Mouse (Mus musculus): ENCODE results near the gene Dcx. TPM values are rescaled to one million over a fixed set of nuclear protein-coding genes. Genes with fewer than 3 reads are reported as not detected.

Gene Dcx
- polyA plus RNA-seq (2014; fragmentation: Nextera tagmentation; extraction: Ambion mirVana): 1.2 and 1.3 TPM in 2 replicates

DNA sequence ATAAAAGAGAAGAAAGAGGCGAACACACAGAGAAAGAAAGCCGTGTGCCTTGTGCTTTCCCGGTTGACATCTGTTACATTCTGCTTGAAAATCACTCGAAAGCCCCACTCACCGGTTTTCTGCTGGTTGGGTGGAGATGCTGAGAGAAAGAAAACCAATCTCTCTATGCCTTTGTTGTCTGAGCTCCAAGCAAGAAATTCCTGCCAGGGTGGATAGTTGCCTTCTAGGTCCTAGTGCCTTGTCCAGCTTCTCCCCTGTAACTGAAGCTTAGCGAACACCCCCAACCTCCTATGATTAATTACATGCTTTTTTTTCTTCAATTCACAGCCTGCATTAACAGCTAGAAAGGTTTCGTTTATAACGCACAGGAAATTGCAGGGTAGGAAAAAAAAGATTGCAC, at the start of gene Dcx:
Gene Dcx, minus strand, starts transcription at position 354 of the 400 bp plus-strand sequence.
- H3K9ac ChIP-seq (ENCODE audit: low read depth, low read length): no peak within 1 kb of the TSS
- no peaks in the 10 kb centered on the region for H3K4me1 ChIP-seq (ENCODE audit: control insufficient read depth, insufficient read depth, low read length)
- H3K36me3 ChIP-seq (ENCODE audit: control insufficient read depth, insufficient read depth, low read length): no peaks in the 10 kb centered on the region
- ATAC-seq (replicated peaks; ENCODE audit: insufficient number of reproducible peaks, low FRiP score, low TSS enrichment): no peak
- no peaks in the 10 kb centered on the region for H3K9me3 ChIP-seq (replicated peaks; ENCODE audit: control insufficient read depth, low read length)
- H3K4me2 ChIP-seq: no peak within 1 kb of the TSS
- H3K4me3 ChIP-seq (ENCODE audit: low read depth, low read length): no peak within 1 kb of the TSS
- no peaks in the 10 kb centered on the region for H3K27me3 ChIP-seq (ENCODE audit: control insufficient read depth, insufficient read depth, low read length)
- WGBS (ENCODE audit: insufficient replicate concordance): 46% methylated on average over 8 of the region's 8 CpGs
- H3K27ac ChIP-seq (ENCODE audit: low read depth, low read length): no peak within 1 kb of the TSS

DNA sequence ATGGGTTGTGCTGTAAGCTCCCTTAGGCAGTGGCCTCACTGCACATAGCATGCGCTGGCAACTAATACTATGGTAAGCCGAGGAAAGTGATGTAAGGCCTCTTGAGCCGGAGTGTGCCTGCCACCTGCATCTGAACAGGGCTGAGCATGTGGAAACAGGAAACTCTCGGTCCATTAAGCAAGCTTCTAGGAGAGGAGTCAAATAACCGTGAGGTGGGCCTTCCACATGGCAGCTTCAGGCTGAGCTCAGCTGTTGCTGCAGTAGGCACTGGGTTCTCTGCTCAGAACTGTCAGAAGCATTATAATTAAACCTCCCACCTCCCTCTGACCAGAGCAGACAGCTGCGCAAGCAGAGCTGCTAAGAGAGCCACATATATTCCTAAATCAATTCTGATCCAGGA, 33.1 kb upstream of the Dcx start:
- H3K27ac ChIP-seq (ENCODE audit: low read depth, low read length): no peak overlapping the region
- no peak overlapping the region for H3K4me2 ChIP-seq
- no peak for ATAC-seq (replicated peaks; ENCODE audit: insufficient number of reproducible peaks, low FRiP score, low TSS enrichment)
- H3K9ac ChIP-seq (ENCODE audit: low read depth, low read length): no peak overlapping the region
- 60% methylated on average over 6 of the region's 6 CpGs for WGBS (ENCODE audit: insufficient replicate concordance)
- H3K4me1 ChIP-seq (ENCODE audit: control insufficient read depth, insufficient read depth, low read length): no peaks in the 10 kb centered on the region
- no peaks in the 10 kb centered on the region for H3K36me3 ChIP-seq (ENCODE audit: control insufficient read depth, insufficient read depth, low read length)
- H3K9me3 ChIP-seq (replicated peaks; ENCODE audit: control insufficient read depth, low read length): no peaks in the 10 kb centered on the region
- no peak overlapping the region for H3K4me3 ChIP-seq (ENCODE audit: low read depth, low read length)
- H3K27me3 ChIP-seq (ENCODE audit: control insufficient read depth, insufficient read depth, low read length): no peaks in the 10 kb centered on the region

- no peaks in the 10 kb centered on the region for H3K4me1 ChIP-seq (ENCODE audit: control insufficient read depth, insufficient read depth, low read length)
- no peaks in the 10 kb centered on the region for H3K36me3 ChIP-seq (ENCODE audit: control insufficient read depth, insufficient read depth, low read length)
- WGBS (ENCODE audit: insufficient replicate concordance): 77% methylated on average over 2 of the region's 2 CpGs
- H3K9ac ChIP-seq (ENCODE audit: low read depth, low read length): no peak overlapping the region
- ATAC-seq (replicated peaks; ENCODE audit: insufficient number of reproducible peaks, low FRiP score, low TSS enrichment): no peak
- no peak overlapping the region for H3K4me3 ChIP-seq (ENCODE audit: low read depth, low read length)
- no peaks in the 10 kb centered on the region for H3K9me3 ChIP-seq (replicated peaks; ENCODE audit: control insufficient read depth, low read length)
- H3K4me2 ChIP-seq: no peak overlapping the region
- H3K27me3 ChIP-seq (ENCODE audit: control insufficient read depth, insufficient read depth, low read length): no peaks in the 10 kb centered on the region
- no peak overlapping the region for H3K27ac ChIP-seq (ENCODE audit: low read depth, low read length)
Observed at GRCm38 (mm10) chrX:143933671-143934070, 560 bp upstream of the Dcx start.

- 40% methylated on average over 1 of the region's 1 CpGs for WGBS (ENCODE audit: insufficient replicate concordance)
- Histone ChIP-seq H3K27ac (ENCODE audit: low read depth, low read length) (no peak overlapping the region), H3K27me3 (ENCODE audit: control insufficient read depth, insufficient read depth, low read length) (no peaks in the 10 kb centered on the region), H3K4me2 (no peak overlapping the region), H3K36me3 (ENCODE audit: control insufficient read depth, insufficient read depth, low read length) (no peaks in the 10 kb centered on the region), H3K4me1 (ENCODE audit: control insufficient read depth, insufficient read depth, low read length) (no peaks in the 10 kb centered on the region), H3K4me3 (ENCODE audit: low read depth, low read length) (no peak overlapping the region), H3K9ac (ENCODE audit: low read depth, low read length) (no peak overlapping the region), H3K9me3 (replicated peaks; ENCODE audit: control insufficient read depth, low read length) (no peaks in the 10 kb centered on the region)
- no peak for ATAC-seq (replicated peaks; ENCODE audit: insufficient number of reproducible peaks, low FRiP score, low TSS enrichment)
Observed at GRCm38 (mm10) chrX:143932530-143932929, 581 bp downstream of the Dcx start.

- Histone ChIP-seq H3K36me3 (ENCODE audit: control insufficient read depth, insufficient read depth, low read length) (no peaks in the 10 kb centered on the region), H3K4me3 (ENCODE audit: low read depth, low read length) (no peak overlapping the region), H3K4me1 (ENCODE audit: control insufficient read depth, insufficient read depth, low read length) (no peaks in the 10 kb centered on the region), H3K9me3 (replicated peaks; ENCODE audit: control insufficient read depth, low read length) (no peaks in the 10 kb centered on the region), H3K4me2 (no peak overlapping the region), H3K9ac (ENCODE audit: low read depth, low read length) (no peak overlapping the region), H3K27ac (ENCODE audit: low read depth, low read length) (no peak overlapping the region), H3K27me3 (ENCODE audit: control insufficient read depth, insufficient read depth, low read length) (no peaks in the 10 kb centered on the region)
- WGBS (ENCODE audit: insufficient replicate concordance): 43% methylated on average over 6 of the region's 6 CpGs
- ATAC-seq (replicated peaks; ENCODE audit: insufficient number of reproducible peaks, low FRiP score, low TSS enrichment): no peak
Observed at GRCm38 (mm10) chrX:143931400-143932185, 1.5 kb downstream of the Dcx start.

DNA sequence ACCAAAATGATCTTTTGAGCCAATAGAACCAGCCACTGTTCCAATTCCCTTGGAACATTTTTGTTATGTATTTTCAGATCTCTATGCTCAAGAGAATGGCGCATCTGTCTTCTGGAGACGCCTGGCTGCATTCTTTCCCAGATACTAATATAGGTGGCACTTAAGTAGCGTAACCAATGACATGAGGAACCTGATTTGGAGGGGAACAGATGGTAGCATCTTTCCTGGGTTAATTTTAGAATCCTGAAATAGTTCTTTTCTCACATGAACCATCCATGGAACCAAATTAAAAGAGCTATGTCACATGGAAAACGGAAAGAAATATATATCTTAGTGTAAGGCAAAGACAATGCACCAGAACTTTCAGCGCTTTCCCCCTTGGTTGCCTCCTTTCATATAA, 11.0 kb downstream of the Dcx start:
- no peaks in the 10 kb centered on the region for H3K9me3 ChIP-seq (replicated peaks; ENCODE audit: control insufficient read depth, low read length)
- no peak overlapping the region for H3K27ac ChIP-seq (ENCODE audit: low read depth, low read length)
- H3K27me3 ChIP-seq (ENCODE audit: control insufficient read depth, insufficient read depth, low read length): no peaks in the 10 kb centered on the region
- no peak for ATAC-seq (replicated peaks; ENCODE audit: insufficient number of reproducible peaks, low FRiP score, low TSS enrichment)
- no peaks in the 10 kb centered on the region for H3K4me1 ChIP-seq (ENCODE audit: control insufficient read depth, insufficient read depth, low read length)
- H3K36me3 ChIP-seq (ENCODE audit: control insufficient read depth, insufficient read depth, low read length): no peaks in the 10 kb centered on the region
- no peak overlapping the region for H3K4me2 ChIP-seq
- H3K9ac ChIP-seq (ENCODE audit: low read depth, low read length): no peak overlapping the region
- H3K4me3 ChIP-seq (ENCODE audit: low read depth, low read length): no peak overlapping the region
- WGBS (ENCODE audit: insufficient replicate concordance): 86% methylated on average over 5 of the region's 5 CpGs

DNA sequence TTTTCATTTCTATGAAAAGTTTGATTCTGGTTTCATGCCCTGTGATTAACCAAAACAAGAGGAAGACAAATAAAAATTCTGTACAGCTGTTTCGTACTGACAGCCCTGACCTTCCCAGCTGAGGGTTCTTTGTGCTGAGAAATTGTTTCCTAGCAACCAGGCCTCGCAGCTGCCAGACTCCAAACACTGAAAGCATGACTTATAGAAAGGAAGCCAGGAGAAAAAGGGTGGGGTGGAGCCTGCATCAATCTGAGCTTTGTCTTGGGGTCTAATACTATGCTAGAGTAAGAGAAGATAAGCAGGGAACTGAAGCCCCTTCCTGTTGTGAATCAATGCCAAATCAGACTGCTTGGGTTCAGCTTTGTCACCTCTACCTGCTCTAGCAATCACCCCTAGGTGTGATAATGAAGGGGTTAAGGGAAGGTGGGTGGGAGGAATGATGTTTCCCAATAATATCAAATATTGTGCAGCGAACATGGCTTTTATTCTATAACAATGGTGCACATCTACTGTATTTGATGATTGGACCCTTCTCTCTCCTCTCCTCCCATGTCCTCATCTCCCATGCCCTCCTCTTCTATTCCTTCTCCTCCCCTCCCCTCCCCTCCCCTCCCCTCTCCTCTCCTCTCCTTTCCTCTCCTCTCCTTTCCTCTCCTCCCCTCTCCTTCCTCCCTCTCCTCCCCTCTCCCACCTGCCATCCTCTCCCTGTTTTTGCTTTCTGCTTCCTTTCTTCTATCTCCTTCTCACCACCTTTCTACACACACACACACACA, 26.2 kb downstream of the Dcx start:
- H3K27me3 ChIP-seq (ENCODE audit: control insufficient read depth, insufficient read depth, low read length): no peaks in the 10 kb centered on the region
- no peaks in the 10 kb centered on the region; the same call in 1 of the 2 replicates for H3K4me1 ChIP-seq (ENCODE audit: control insufficient read depth, insufficient read depth, low read length)
- H3K4me3 ChIP-seq (ENCODE audit: low read depth, low read length): no peak overlapping the region
- no peaks in the 10 kb centered on the region for H3K9me3 ChIP-seq (replicated peaks; ENCODE audit: control insufficient read depth, low read length)
- 43% methylated on average over 3 of the region's 3 CpGs for WGBS (ENCODE audit: insufficient replicate concordance)
- H3K9ac ChIP-seq (ENCODE audit: low read depth, low read length): no peak overlapping the region
- no peak overlapping the region for H3K4me2 ChIP-seq
- H3K36me3 ChIP-seq (ENCODE audit: control insufficient read depth, insufficient read depth, low read length): no peaks in the 10 kb centered on the region
- ATAC-seq (replicated peaks; ENCODE audit: insufficient number of reproducible peaks, low FRiP score, low TSS enrichment): no peak
- no peak overlapping the region for H3K27ac ChIP-seq (ENCODE audit: low read depth, low read length)

DNA sequence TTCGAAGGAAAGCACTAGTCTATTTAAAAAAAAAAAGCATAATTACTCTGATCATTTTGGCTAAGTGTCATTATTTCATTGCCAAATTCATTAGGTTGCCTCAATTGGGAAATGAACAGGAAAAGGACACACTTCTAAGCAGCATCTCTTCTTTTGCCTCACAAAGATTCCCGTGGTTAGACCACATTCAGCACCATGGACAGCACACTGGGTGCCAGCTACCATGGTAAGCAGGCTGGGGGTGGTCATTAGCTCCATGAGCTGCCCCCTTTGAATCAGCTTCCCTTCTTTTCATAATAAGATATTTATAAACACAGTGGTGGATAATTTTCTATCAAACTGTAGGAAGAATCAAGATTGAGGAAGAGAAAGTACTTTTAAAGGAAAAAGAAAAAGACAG, 28.4 kb downstream of the Dcx start:
- Histone ChIP-seq H3K4me2 (no peak overlapping the region), H3K36me3 (ENCODE audit: control insufficient read depth, insufficient read depth, low read length) (no peaks in the 10 kb centered on the region), H3K9ac (ENCODE audit: low read depth, low read length) (no peak overlapping the region), H3K9me3 (replicated peaks; ENCODE audit: control insufficient read depth, low read length) (no peaks in the 10 kb centered on the region), H3K4me1 (ENCODE audit: control insufficient read depth, insufficient read depth, low read length) (no peaks in the 10 kb centered on the region; the same call in 1 of the 2 replicates), H3K27ac (ENCODE audit: low read depth, low read length) (no peak overlapping the region), H3K27me3 (ENCODE audit: control insufficient read depth, insufficient read depth, low read length) (no peaks in the 10 kb centered on the region), H3K4me3 (ENCODE audit: low read depth, low read length) (no peak overlapping the region)
- WGBS (ENCODE audit: insufficient replicate concordance): 26% methylated on average over 2 of the region's 2 CpGs
- no peak for ATAC-seq (replicated peaks; ENCODE audit: insufficient number of reproducible peaks, low FRiP score, low TSS enrichment)

Measured in heart, embryonic 11.5 days (tissue).